Mouse (Mus musculus): ENCODE results near the gene Kank2. TPM values are rescaled to one million over a fixed set of nuclear protein-coding genes. Genes with fewer than 3 reads are reported as not detected.

The Kank2 gene
- total and polyA plus RNA-seq, 3 experiments = 7.6 to 16.3 TPM; not detected in 1

DNA sequence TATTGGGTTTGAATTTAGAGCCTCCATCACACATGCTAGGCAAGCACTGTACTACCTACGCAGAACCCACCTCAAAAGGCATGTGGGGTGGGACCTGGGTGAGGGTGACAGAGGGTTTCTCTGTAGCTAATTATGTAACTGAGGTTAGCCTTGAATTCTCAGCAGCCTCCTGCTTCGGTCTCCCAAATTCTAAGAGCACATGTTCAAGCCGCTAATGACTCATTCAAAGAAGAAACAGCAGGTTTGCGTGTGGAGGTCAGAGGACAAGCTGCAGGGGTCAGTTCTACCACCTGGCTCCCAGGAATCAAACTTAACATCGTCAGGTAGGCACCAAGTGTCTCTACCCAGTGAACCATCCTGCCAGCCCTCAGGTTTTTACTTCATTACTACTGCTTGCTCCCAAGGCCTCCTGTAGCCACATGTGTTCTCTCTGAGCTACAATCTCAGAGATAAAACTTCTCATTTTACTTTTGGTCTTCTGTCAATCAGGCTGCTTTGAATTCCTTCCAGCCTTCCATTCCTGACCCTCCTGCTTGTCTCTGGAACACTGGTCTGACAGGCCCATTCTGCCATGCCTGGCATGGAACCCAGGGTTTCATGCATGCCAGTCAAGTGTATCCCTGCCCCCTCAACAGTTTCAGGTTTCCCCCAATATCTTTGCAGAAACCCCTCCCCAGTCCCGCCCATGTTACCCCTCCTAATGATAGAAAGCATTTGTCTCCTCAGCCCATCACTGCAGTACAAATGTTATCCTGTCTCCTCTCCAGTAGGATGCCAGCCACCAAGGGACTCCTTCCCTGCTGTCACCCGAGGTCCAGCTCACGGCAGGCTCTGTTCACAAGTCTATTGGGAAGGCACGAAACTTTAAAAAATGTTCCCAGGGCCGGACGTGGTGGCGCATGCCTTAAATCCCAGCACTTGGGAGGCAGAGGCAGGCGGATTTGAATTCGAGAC, 39.7 kb downstream of the Kank2 start:
- H3K9ac ChIP-seq (ENCODE audit: control insufficient read depth, low read depth, low read length, poor library complexity, severe bottlenecking) = peak overlapping the region; percentile 79
- no peaks in the 10 kb centered on the region for H3K9me3 ChIP-seq (replicated peaks; ENCODE audit: insufficient read depth, low read length)
- H3K4me1 ChIP-seq (ENCODE audit: control insufficient read depth in 1 of 2, insufficient read depth in 2 of 2, low read length in 2 of 2) = peaks cover 9 to 31% of the 10 kb centered on the region in 2 experiments
- peaks cover 0 to 24% of the 10 kb centered on the region in 2 experiments; a peak in 3 of 4 replicates for H3K36me3 ChIP-seq (ENCODE audit: control insufficient read depth in 1 of 2, insufficient read depth in 2 of 2, low read length in 2 of 2)
- H3K27ac ChIP-seq (ENCODE audit: control insufficient read depth, low read depth, low read length) = no peak overlapping the region
- DNase-seq (ENCODE audit: low read depth, low spot score) = peak; percentile 65
- no peaks in the 10 kb centered on the region for H3K27me3 ChIP-seq (ENCODE audit: control insufficient read depth in 1 of 2, insufficient read depth in 2 of 2, low read length in 2 of 2)
- peaks cover 25% of the 10 kb centered on the region for H3K79me2 ChIP-seq (ENCODE audit: control insufficient read depth, insufficient read depth, low read length, poor library complexity)
- TF ChIP-seq RCOR1 (IDR thresholded peaks at IDR 0.05; ENCODE audit: low read depth, low read length) = peak; percentile 35; the same call in 1 of the 2 replicates
- peak; percentile 70; the same call in 1 of the 2 replicates for TF ChIP-seq MYC (IDR thresholded peaks at IDR 0.05; ENCODE audit: low read depth, low read length)
- peak in 1 of 2 experiments; percentile 10; a peak in 1 of 4 replicates for TF ChIP-seq POLR2A (IDR thresholded peaks at IDR 0.05; ENCODE audit: control insufficient read depth in 1 of 2, insufficient read depth in 1 of 2, low read depth in 1 of 2, low read length in 2 of 2, poor library complexity in 1 of 2)
- no peak for TF ChIP-seq EP300 (IDR thresholded peaks at IDR 0.05; ENCODE audit: low read depth in 1 of 2, low read length in 2 of 2)
- TF ChIP-seq CTCF (IDR thresholded peaks at IDR 0.05 in 2 of 3, conservative IDR thresholded peaks at IDR 0.05 in 1 of 3; ENCODE audit: control insufficient read depth in 1 of 3, insufficient read depth in 1 of 3, low read depth in 2 of 3, low read length in 3 of 3, poor library complexity in 1 of 3, severe bottlenecking in 1 of 3) = no peak
- no peak; the same call in 1 of the 2 replicates for TF ChIP-seq SMC3 (IDR thresholded peaks at IDR 0.05; ENCODE audit: low read depth, low read length)
- no peak for TF ChIP-seq GABPA (IDR thresholded peaks at IDR 0.05; ENCODE audit: low read depth, low read length)
- TF ChIP-seq MAX (IDR thresholded peaks at IDR 0.05; ENCODE audit: low read length) = peak; percentile 81
- TF ChIP-seq ELF1 (IDR thresholded peaks at IDR 0.05; ENCODE audit: low read depth, low read length) = no peak
- TF ChIP-seq NELFE (IDR thresholded peaks at IDR 0.05; ENCODE audit: low read depth, low read length) = peak; percentile 30; the same call in 1 of the 2 replicates
- TF ChIP-seq E2F4 (IDR thresholded peaks at IDR 0.05; ENCODE audit: borderline replicate concordance, low read depth, low read length) = peak; percentile 55; the same call in 1 of the 2 replicates
- TF ChIP-seq MXI1 (IDR thresholded peaks at IDR 0.05; ENCODE audit: low read depth, low read length) = peak; percentile 68
- TF ChIP-seq ETS1 (IDR thresholded peaks at IDR 0.05; ENCODE audit: low read depth, low read length) = 0 out of 2 replicates have a peak, but pooled peaks have one; percentile 23
- H3K4me3 ChIP-seq (ENCODE audit: control insufficient read depth in 1 of 2, insufficient read depth in 1 of 2, low read depth in 2 of 2, low read length in 2 of 2) = peak overlapping the region; percentile 71 to 78

DNA sequence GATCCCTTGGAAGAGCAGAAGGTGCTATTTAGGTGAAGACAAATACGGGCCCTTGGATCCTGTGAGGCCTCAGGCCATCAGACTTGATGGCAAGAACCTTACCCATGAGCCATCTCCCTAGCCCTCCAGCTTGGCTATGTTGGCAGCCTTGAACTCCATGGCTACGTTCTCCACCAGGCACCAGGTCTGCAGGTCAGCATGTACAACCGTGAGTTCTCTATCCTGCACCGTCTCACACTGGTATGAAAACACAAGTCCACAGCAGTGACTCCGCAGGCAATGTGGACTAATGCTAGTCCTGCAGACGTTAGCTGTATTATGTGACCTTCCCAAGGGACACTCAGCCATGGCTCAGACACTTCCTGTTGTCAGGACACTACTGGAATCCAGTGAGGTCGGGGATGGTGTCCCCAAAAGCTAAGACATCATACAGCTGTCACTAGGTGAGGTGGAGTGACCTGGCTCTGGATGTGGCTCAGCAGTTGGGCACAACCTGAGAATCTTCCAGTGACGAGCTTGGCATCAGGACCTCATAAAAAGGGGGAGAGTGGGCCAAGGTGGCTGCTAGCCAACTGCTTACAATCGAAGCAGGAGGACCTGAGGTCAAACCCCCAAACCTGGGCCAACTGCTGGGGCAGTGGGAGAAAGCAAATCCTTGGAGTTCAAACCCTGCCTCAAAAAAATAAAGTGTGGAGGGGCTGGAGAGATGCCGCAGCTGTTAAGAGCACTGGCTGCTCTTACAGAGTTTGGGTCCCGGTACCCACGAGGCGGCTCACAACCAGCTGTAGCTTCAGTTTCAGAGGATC, 43.8 kb downstream of the Kank2 start:
- no peak for TF ChIP-seq MAX (IDR thresholded peaks at IDR 0.05; ENCODE audit: low read length)
- no peak for TF ChIP-seq ZKSCAN1 (IDR thresholded peaks at IDR 0.05; ENCODE audit: low read depth, low read length)
- no peak for TF ChIP-seq MAZ (IDR thresholded peaks at IDR 0.05; ENCODE audit: low read depth, low read length)
- TF ChIP-seq POLR2AphosphoS5 (IDR thresholded peaks at IDR 0.05; ENCODE audit: borderline replicate concordance, low read depth, low read length) = peak; percentile 96
- no peak for TF ChIP-seq MYC (IDR thresholded peaks at IDR 0.05; ENCODE audit: low read depth, low read length)
- 0 out of 2 replicates have a peak, but pooled peaks have one; percentile 4 for TF ChIP-seq NELFE (IDR thresholded peaks at IDR 0.05; ENCODE audit: low read depth, low read length)
- TF ChIP-seq TAL1 (IDR thresholded peaks at IDR 0.05; ENCODE audit: low read length) = no peak
- TF ChIP-seq BHLHE40 (IDR thresholded peaks at IDR 0.05; ENCODE audit: borderline replicate concordance, low read depth, low read length) = no peak
- no peak for DNase-seq (ENCODE audit: low read depth, low spot score)
- Histone ChIP-seq H3K4me1 (ENCODE audit: control insufficient read depth in 1 of 2, insufficient read depth in 2 of 2, low read length in 2 of 2) (peaks cover 0 to 13% of the 10 kb centered on the region in 2 experiments; a peak in 3 of 4 replicates), H3K9me3 (replicated peaks; ENCODE audit: insufficient read depth, low read length) (no peaks in the 10 kb centered on the region), H3K79me2 (ENCODE audit: control insufficient read depth, insufficient read depth, low read length, poor library complexity) (peaks cover 21% of the 10 kb centered on the region), H3K27ac (ENCODE audit: control insufficient read depth, low read depth, low read length) (no peak overlapping the region), H3K9ac (ENCODE audit: control insufficient read depth, low read depth, low read length, poor library complexity, severe bottlenecking) (no peak overlapping the region), H3K27me3 (ENCODE audit: control insufficient read depth in 1 of 2, insufficient read depth in 2 of 2, low read length in 2 of 2) (no peaks in the 10 kb centered on the region), H3K36me3 (ENCODE audit: control insufficient read depth in 1 of 2, insufficient read depth in 2 of 2, low read length in 2 of 2) (peaks cover 0 to 10% of the 10 kb centered on the region in 2 experiments; a peak in 3 of 4 replicates), H3K4me3 (ENCODE audit: control insufficient read depth in 1 of 2, insufficient read depth in 1 of 2, low read depth in 2 of 2, low read length in 2 of 2) (no peak overlapping the region)

Data from MEL (cell line).